Mouse (Mus musculus): ENCODE data around the gene Hic2. TPM values are rescaled to one million over a fixed set of nuclear protein-coding genes. Genes with fewer than 3 reads are reported as not detected.

The Hic2 gene
- polyA plus RNA-seq, 1 experiment from 2014 or later, result 5.2 TPM

DNA sequence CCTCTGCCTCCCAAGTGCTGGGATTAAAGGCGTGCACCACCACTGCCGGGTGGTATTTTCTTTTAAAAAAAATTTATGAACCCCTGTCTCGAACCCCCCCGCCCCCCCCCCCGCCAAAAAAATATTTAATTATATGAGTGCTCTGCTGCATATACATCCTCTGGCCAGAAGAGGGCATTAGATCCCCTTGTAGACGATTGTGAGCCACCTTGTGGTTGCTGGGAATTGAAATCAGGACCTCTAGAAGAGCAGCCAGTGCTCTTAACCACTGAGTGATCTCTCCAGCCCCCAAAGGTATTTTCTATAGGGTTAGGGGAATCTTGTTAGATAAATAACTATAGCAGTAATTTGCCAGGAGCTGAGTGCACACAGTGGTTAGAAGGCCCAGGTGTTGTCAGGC is 28.4 kb upstream of the Hic2 start:
- peaks cover 9% of the 10 kb centered on the region; the same call in 1 of the 2 replicates for H3K4me1 ChIP-seq (ENCODE audit: control insufficient read depth, insufficient read depth, low read length)

DNA sequence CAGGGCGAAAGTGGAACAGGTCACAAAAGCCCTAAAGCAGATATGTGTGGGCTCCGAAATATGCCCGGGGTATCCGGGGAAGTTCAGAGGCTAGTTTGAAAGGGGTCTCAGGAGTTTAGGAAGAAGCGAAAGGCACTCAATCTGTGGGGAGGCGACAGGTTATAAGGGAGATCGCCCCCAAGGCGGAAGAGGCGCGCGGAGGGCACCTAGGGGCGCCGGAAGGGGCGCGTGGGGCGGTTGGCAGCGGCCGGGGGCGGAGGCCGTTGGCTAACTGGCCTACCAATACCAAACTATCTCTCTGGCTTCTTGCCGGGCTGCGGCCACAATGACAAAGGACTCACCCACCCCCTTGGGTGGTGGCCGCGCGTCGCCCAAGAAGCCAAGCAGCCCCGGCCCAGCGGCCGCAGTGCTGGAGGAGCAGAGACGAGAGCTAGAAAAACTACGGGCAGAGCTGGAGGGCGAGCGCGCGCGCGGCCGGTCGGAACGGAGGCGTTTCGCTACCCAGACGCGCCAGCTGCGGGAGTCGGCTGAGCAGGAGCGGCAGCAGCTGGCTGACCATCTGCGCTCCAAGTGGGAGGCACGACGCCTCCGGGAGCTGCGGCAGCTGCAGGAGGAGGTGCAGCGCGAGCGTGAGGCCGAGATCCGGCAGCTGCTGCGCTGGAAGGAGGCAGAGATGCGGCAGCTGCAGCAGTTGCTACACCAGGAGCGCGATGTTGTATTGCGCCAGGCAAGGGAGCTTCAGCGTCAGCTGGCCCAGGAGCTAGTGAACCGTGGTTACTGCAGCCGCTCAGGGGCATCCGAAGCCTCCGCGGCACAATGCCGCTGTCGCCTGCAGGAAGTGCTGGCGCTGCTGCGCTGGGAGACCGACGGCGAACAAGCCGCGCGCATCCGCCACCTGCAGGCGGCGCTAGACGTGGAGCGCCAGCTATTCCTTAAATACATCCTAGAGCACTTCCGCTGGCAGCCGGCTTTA is 24.7 kb upstream of the Hic2 start, which contains the start of gene Rimbp3:
Gene Rimbp3 (plus strand): TSS at position 215 of the 973 bp plus-strand sequence.
- Histone ChIP-seq H3K27ac (ENCODE audit: low read length) (peak within 1 kb of the TSS; percentile 44; the same call in 1 of the 2 replicates), H3K9me3 (ENCODE audit: control insufficient read depth, low read depth, low read length) (no peaks in the 10 kb centered on the region), H3K4me2 (replicated peaks; ENCODE audit: low read depth, low read length) (peak within 1 kb of the TSS; percentile 100), H3K9ac (replicated peaks; ENCODE audit: low read depth, low read length) (peak within 1 kb of the TSS; percentile 37), H3K4me1 (ENCODE audit: control insufficient read depth, insufficient read depth, low read length) (peaks cover 8% of the 10 kb centered on the region; the same call in 1 of the 2 replicates), H3K27me3 (ENCODE audit: control insufficient read depth, insufficient read depth, low read length) (0 out of 2 replicates have a peak, but pooled peaks cover 3% of the 10 kb centered on the region), H3K4me3 (ENCODE audit: low read depth, low read length) (peak within 1 kb of the TSS; percentile 57), H3K36me3 (ENCODE audit: control insufficient read depth, insufficient read depth, low read length) (no peaks in the 10 kb centered on the region)
- ATAC-seq (ENCODE audit: insufficient number of reproducible peaks, insufficient read depth, low FRiP score, low read depth), result peak; percentile 60
- whole genome bisulfite sequencing, result under 1% methylated on average over 85 of the region's 85 CpGs

More for the DNA sequence above, 28.4 kb upstream of the Hic2 start:
- 0 out of 2 replicates have a peak, but pooled peaks cover 3% of the 10 kb centered on the region for H3K27me3 ChIP-seq (ENCODE audit: control insufficient read depth, insufficient read depth, low read length)
- no peak overlapping the region for H3K4me2 ChIP-seq (replicated peaks; ENCODE audit: low read depth, low read length)
- H3K9me3 ChIP-seq (ENCODE audit: control insufficient read depth, low read depth, low read length), result no peaks in the 10 kb centered on the region
- no peak for ATAC-seq (ENCODE audit: insufficient number of reproducible peaks, insufficient read depth, low FRiP score, low read depth)
- no peak overlapping the region for H3K27ac ChIP-seq (ENCODE audit: low read length)
- no peak overlapping the region for H3K9ac ChIP-seq (replicated peaks; ENCODE audit: low read depth, low read length)
- H3K36me3 ChIP-seq (ENCODE audit: control insufficient read depth, insufficient read depth, low read length), result no peaks in the 10 kb centered on the region
- H3K4me3 ChIP-seq (ENCODE audit: low read depth, low read length), result no peak overlapping the region
- 5% methylated on average over 6 of the region's 6 CpGs for WGBS

DNA sequence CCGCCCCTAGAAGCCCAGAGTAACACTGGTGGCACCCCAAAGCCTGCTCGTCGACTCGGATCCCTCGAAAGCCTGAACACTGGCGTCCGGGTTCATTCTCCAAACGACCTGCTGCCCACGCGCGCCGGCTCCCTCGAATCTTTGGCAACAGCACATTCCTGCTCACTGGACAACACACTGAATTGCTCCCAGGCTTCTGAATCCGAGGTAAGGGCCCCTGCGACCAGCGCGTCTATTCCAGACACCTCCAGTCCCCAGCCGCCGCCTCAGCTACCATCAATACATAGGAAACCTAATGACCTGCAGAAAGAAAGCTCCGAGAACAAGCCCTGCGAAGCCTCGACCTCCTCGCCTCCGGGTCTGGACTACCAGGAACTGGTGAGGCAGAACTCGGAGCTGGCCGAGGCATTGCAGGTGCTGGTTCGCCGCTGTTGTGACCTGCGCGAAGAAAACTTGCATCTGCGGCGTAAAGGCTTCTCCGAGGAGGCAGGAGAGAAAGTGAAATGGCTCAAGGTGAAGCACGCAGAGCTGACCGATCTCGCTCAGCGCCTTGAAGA is 23.9 kb upstream of the Hic2 start:
- H3K4me2 ChIP-seq (replicated peaks; ENCODE audit: low read depth, low read length), result peak overlapping the region; percentile 100
- H3K36me3 ChIP-seq (ENCODE audit: control insufficient read depth, insufficient read depth, low read length), result no peaks in the 10 kb centered on the region
- no peaks in the 10 kb centered on the region for H3K9me3 ChIP-seq (ENCODE audit: control insufficient read depth, low read depth, low read length)
- WGBS, result 1% methylated on average over 37 of the region's 37 CpGs
- ATAC-seq (ENCODE audit: insufficient number of reproducible peaks, insufficient read depth, low FRiP score, low read depth), result peak; percentile 6
- H3K27ac ChIP-seq (ENCODE audit: low read length), result no peak overlapping the region
- H3K4me1 ChIP-seq (ENCODE audit: control insufficient read depth, insufficient read depth, low read length), result peaks cover 8% of the 10 kb centered on the region; the same call in 1 of the 2 replicates
- 0 out of 2 replicates have a peak, but pooled peaks cover 3% of the 10 kb centered on the region for H3K27me3 ChIP-seq (ENCODE audit: control insufficient read depth, insufficient read depth, low read length)
- H3K9ac ChIP-seq (replicated peaks; ENCODE audit: low read depth, low read length), result no peak overlapping the region
- peak overlapping the region; percentile 57 for H3K4me3 ChIP-seq (ENCODE audit: low read depth, low read length)

DNA sequence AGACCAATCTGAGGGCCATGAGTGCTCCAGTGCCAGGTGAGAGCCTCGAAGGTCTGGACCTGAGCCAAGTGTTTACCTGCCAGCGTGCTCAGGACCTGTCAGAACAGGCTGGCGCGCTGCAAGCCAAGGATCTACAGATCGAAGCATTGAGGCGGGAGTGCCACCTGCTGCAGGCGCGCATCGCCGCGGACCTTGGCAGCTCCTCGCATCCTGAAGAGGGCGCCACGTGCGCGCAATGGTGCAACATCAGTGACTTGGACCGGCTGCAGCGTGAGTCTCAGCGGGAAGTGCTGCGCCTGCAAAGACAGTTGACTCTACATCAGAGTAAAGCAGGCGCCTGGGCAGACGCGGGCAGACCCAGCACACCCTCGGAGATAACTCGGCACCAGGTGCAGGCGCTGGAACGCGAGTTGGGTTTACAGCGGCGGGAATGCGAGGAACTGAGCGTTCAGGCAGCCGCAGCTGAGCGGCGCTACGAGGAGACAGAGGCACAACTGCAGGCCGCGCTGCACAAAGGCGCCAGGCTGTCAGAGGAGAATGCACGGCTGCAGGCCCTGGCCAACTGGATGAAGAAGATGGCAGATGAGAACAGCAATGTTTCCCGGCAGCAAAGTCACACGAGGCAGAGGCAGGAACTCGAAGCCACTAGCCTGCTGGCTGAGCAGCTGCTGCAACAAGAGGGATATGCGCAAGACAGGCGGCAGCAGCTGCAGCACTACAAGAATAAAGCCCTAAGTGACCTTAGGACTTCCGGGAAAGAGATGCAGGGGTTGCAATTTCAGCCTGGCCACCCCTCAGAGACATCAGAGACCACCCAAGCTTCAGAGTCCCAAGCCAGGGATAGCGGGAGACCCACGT is 23.2 kb upstream of the Hic2 start:
- Histone ChIP-seq H3K4me2 (replicated peaks; ENCODE audit: low read depth, low read length) (peak overlapping the region; percentile 100), H3K4me3 (ENCODE audit: low read depth, low read length) (peak overlapping the region; percentile 57), H3K9me3 (ENCODE audit: control insufficient read depth, low read depth, low read length) (no peaks in the 10 kb centered on the region), H3K27ac (ENCODE audit: low read length) (no peak overlapping the region), H3K27me3 (ENCODE audit: control insufficient read depth, insufficient read depth, low read length) (0 out of 2 replicates have a peak, but pooled peaks cover 3% of the 10 kb centered on the region), H3K9ac (replicated peaks; ENCODE audit: low read depth, low read length) (no peak overlapping the region), H3K36me3 (ENCODE audit: control insufficient read depth, insufficient read depth, low read length) (no peaks in the 10 kb centered on the region), H3K4me1 (ENCODE audit: control insufficient read depth, insufficient read depth, low read length) (peaks cover 8% of the 10 kb centered on the region; the same call in 1 of the 2 replicates)
- 8% methylated on average over 48 of the region's 48 CpGs for WGBS
- ATAC-seq (ENCODE audit: insufficient number of reproducible peaks, insufficient read depth, low FRiP score, low read depth), result peak; percentile 75

DNA sequence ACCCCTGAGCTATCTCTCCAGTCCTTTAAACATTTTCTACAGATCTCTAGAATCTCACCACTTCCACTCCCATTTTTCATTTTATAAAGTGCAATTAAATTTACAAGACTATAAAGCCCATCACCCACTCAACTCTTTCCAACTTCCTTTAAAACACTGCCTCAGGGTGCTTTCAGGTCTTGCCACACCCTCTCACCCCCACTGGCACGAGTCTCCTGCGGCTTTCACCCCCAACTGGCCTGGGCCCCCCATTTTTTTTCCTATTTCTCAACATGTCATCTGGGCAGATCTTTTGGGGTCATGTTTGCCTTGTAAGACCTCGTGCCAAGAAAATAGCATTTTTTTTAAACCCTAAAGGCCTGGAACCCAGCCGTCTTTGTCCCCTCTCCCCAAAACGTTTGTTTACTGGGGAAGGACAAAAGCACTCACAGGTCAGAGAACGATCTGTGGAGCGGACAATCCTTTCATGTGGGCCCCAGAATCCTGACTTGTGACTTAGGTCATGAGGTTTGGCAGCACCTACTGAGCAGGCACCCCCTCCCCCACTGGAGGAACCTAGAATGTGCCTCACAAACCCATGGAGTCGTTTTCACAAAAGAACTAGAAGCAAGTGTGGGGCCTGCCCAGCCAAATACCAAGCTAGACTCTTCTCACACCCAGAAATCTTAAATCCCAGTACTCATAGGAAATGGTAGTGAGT is 16.3 kb upstream of the Hic2 start:
- Histone ChIP-seq H3K4me3 (ENCODE audit: low read depth, low read length) (no peak overlapping the region), H3K27me3 (ENCODE audit: control insufficient read depth, insufficient read depth, low read length) (no peaks in the 10 kb centered on the region), H3K4me1 (ENCODE audit: control insufficient read depth, insufficient read depth, low read length) (0 out of 2 replicates have a peak, but pooled peaks cover 4% of the 10 kb centered on the region), H3K4me2 (replicated peaks; ENCODE audit: low read depth, low read length) (no peak overlapping the region), H3K9ac (replicated peaks; ENCODE audit: low read depth, low read length) (no peak overlapping the region), H3K9me3 (ENCODE audit: control insufficient read depth, low read depth, low read length) (no peaks in the 10 kb centered on the region), H3K36me3 (ENCODE audit: control insufficient read depth, insufficient read depth, low read length) (no peaks in the 10 kb centered on the region), H3K27ac (ENCODE audit: low read length) (no peak overlapping the region)
- no peak for ATAC-seq (ENCODE audit: insufficient number of reproducible peaks, insufficient read depth, low FRiP score, low read depth)
- 47% methylated on average over 8 of the region's 8 CpGs for WGBS

DNA sequence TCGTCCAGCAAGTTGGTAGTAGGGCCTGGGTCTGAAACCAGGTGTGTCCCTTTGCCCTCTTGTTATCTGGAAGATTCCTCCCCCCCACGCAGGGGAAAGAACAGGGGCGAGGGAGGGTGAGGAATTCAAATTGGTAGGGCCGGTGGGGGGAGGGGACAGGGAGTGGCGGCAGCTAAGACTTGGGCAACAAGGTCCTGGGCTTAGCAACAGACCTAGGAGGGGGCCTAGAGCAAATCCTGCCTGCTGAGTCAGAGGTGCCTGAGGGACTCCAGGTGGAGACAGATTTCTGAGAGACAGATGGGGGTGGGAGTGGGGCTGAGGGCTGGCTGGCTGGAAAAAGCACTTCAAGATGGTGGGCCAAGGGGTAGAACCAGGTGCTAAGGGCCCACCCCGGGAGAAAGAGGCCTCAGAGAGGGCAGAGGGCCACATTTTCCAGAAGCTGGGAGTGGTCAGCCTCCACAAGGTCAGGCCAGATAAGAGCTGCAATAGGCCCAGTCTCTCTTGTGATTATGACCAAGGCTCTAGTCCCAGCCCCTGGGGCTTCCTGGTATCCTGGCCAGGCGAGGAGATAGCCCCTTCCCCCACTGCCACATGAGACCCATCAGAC is 13.1 kb upstream of the Hic2 start:
- 21% methylated on average over 7 of the region's 7 CpGs for WGBS
- Histone ChIP-seq H3K36me3 (ENCODE audit: control insufficient read depth, insufficient read depth, low read length) (no peaks in the 10 kb centered on the region), H3K4me3 (ENCODE audit: low read depth, low read length) (no peak overlapping the region), H3K27ac (ENCODE audit: low read length) (peak overlapping the region; percentile 35; the same call in 1 of the 2 replicates), H3K9me3 (ENCODE audit: control insufficient read depth, low read depth, low read length) (no peaks in the 10 kb centered on the region), H3K27me3 (ENCODE audit: control insufficient read depth, insufficient read depth, low read length) (no peaks in the 10 kb centered on the region), H3K4me1 (ENCODE audit: control insufficient read depth, insufficient read depth, low read length) (0 out of 2 replicates have a peak, but pooled peaks cover 4% of the 10 kb centered on the region), H3K9ac (replicated peaks; ENCODE audit: low read depth, low read length) (no peak overlapping the region), H3K4me2 (replicated peaks; ENCODE audit: low read depth, low read length) (no peak overlapping the region)
- ATAC-seq (ENCODE audit: insufficient number of reproducible peaks, insufficient read depth, low FRiP score, low read depth), result no peak

DNA sequence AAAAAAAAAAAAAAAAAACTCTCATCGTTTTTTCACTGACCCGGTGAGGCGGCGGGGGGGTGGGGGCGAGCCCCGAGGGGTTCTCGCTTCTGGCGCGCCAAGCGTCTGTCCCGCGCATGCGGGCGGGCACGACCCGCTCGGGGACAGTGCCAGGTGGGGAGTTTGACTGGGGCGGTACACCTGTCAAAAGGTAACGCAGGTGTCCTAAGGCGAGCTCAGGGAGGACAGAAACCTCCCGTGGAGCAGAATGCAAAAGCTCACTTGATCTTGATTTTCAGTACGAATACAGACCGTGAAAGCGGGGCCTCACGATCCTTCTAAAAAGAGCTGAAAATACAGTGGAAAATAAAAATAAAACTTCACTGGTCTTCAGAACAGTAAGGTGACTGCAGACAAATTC is 11.2 kb upstream of the Hic2 start:
- Histone ChIP-seq H3K27me3 (ENCODE audit: control insufficient read depth, insufficient read depth, low read length) (no peaks in the 10 kb centered on the region), H3K9ac (replicated peaks; ENCODE audit: low read depth, low read length) (no peak overlapping the region), H3K4me3 (ENCODE audit: low read depth, low read length) (no peak overlapping the region), H3K9me3 (ENCODE audit: control insufficient read depth, low read depth, low read length) (no peaks in the 10 kb centered on the region), H3K27ac (ENCODE audit: low read length) (no peak overlapping the region), H3K4me1 (ENCODE audit: control insufficient read depth, insufficient read depth, low read length) (0 out of 2 replicates have a peak, but pooled peaks cover 4% of the 10 kb centered on the region), H3K36me3 (ENCODE audit: control insufficient read depth, insufficient read depth, low read length) (no peaks in the 10 kb centered on the region), H3K4me2 (replicated peaks; ENCODE audit: low read depth, low read length) (no peak overlapping the region)
- ATAC-seq (ENCODE audit: insufficient number of reproducible peaks, insufficient read depth, low FRiP score, low read depth), result peak; percentile 100
- WGBS, result 39% methylated on average over 25 of the region's 25 CpGs
